Mouse (Mus musculus) left cerebral cortex, adult 9 months (tissue): Measurements from ENCODE around the gene Gad1.

Experiments
- DNase-seq, 2 experiments: peaks; one replicate each; pipeline ENCODE4 v3.0.0; 2022; ENCODE audit warnings: low spot score in 2 of 2

The Gad1 gene

GRCm38 (mm10) chr2:70625761-70626160 is 72.9 kb downstream of the Gad1 start:
- no peak for DNase-seq

- DNase-seq, result no peak
These were observed 75.5 kb downstream of the Gad1 start for GRCm38 (mm10) chr2:70628397-70628796.

GRCm38 (mm10) chr2:70629339-70629761 is 76.5 kb downstream of the Gad1 start:
- peak; percentile 5 to 16 for DNase-seq

GRCm38 (mm10) chr2:70629921-70630320 is 77.0 kb downstream of the Gad1 start:
- DNase-seq, result no peak

- no peak for DNase-seq
These were observed 78.4 kb downstream of the Gad1 start for GRCm38 (mm10) chr2:70631321-70631720.

GRCm38 (mm10) chr2:70632412-70632811 is 79.5 kb downstream of the Gad1 start:
- no peak for DNase-seq

GRCm38 (mm10) chr2:70634028-70634690 is 81.3 kb downstream of the Gad1 start:
- DNase-seq, result no peak

- no peak for DNase-seq
These were observed 88.1 kb downstream of the Gad1 start for GRCm38 (mm10) chr2:70640968-70641367.

GRCm38 (mm10) chr2:70642971-70643565 is 90.2 kb downstream of the Gad1 start:
- no peak for DNase-seq

GRCm38 (mm10) chr2:70645266-70645780 is 92.5 kb downstream of the Gad1 start:
- DNase-seq, result no peak

GRCm38 (mm10) chr2:70647681-70648080 is 94.8 kb downstream of the Gad1 start:
- DNase-seq, result no peak

- no peak for DNase-seq
These were observed 95.4 kb downstream of the Gad1 start for GRCm38 (mm10) chr2:70648271-70648670.

- no peak for DNase-seq
These were observed 96.6 kb downstream of the Gad1 start for GRCm38 (mm10) chr2:70649471-70649870.
